Mouse (Mus musculus) hindbrain, embryonic 11.5 days (tissue): Measurements from ENCODE around the gene Aph1a. TPM values are rescaled to one million over a fixed set of nuclear protein-coding genes. Genes with fewer than 3 reads are reported as not detected.

Source experiments
- ATAC-seq: fragments of 200-750 bp; cut with Nextera tagmentation; 2 replicates; pipeline ENCODE4 v1.8.0; 2017; ENCODE audit warnings: mild to moderate bottlenecking, moderate TSS enrichment, moderate library complexity; ENCODE audit not compliant: low FRiP score
- DNase-seq: peaks from one replicate; pipeline ENCODE4 v3.0.0-alpha.2; 2015; ENCODE audit warnings: low spot score
- H3K27ac ChIP-seq: fragments of 300-500 bp; sonication (generic); 2 replicates; pipeline ENCODE4 v1.5.1; 2014; ENCODE audit warnings: mild to moderate bottlenecking, low read depth, low read length
- H3K27me3 ChIP-seq: fragments of 300-500 bp; sonication (generic); 2 replicates; pipeline ENCODE4 v1.6.1; 2014; ENCODE audit warnings: mild to moderate bottlenecking, low read length, moderate library complexity, mixed read lengths; ENCODE audit not compliant: control insufficient read depth, insufficient read depth
- H3K36me3 ChIP-seq: fragments of 300-500 bp; sonication (generic); 2 replicates; pipeline ENCODE4 v1.6.1; 2014; ENCODE audit warnings: mild to moderate bottlenecking, low read length, moderate library complexity, mixed read lengths; ENCODE audit not compliant: control insufficient read depth, insufficient read depth
- H3K4me1 ChIP-seq: fragments of 300-500 bp; sonication (generic); replicated peaks from 2 replicates; pipeline ENCODE4 v1.6.1; 2014; ENCODE audit warnings: low read length, mixed read lengths; ENCODE audit not compliant: control insufficient read depth, insufficient read depth
- H3K4me2 ChIP-seq: fragments of 300-500 bp; sonication (generic); replicated peaks from 2 replicates; pipeline ENCODE4 v1.6.1; 2014; ENCODE audit warnings: mild to moderate bottlenecking, low read depth, low read length
- H3K4me3 ChIP-seq: fragments of 300-500 bp; sonication (generic); 2 replicates; pipeline ENCODE4 v1.5.1; 2014; ENCODE audit warnings: low read depth, low read length
- H3K9ac ChIP-seq: fragments of 300-500 bp; sonication (generic); 2 replicates; pipeline ENCODE4 v1.6.1; 2014; ENCODE audit warnings: low read depth, low read length
- H3K9me3 ChIP-seq: fragments of 300-500 bp; sonication (generic); 2 replicates; pipeline ENCODE4 v1.6.1; 2016; ENCODE audit warnings: low read length; ENCODE audit not compliant: control insufficient read depth
- WGBS: fragments of 180-500 bp; shearing (Covaris S2); extraction: QIAGEN DNeasy Blood & Tissue Kit; methylation state at CpG from one replicate; pipeline ENCODE4 v1.1.7; 2014; 5-methylcytosine and 5-hydroxymethylcytosine counted together
- polyA plus RNA-seq: library from polyadenylated mRNA; unstranded; fragments of >200 nt; fragmentation: Nextera tagmentation; extraction: Ambion mirVana; gene quantifications from 2 replicates; pipeline ENCODE4 v1.2.1, GENCODE M21; 2014

The Aph1a gene
- polyA plus RNA-seq, 1 experiment from 2014 or later = 28.5 TPM

GRCm38 (mm10) chr3:95861216-95861615 lies 32.6 kb upstream of the Aph1a start:
- H3K4me2 ChIP-seq = no peak overlapping the region
- WGBS = 77% methylated on average over 10 of the region's 10 CpGs
- H3K9ac ChIP-seq = no peak overlapping the region
- DNase-seq (no peak), ATAC-seq (no peak)
- H3K9me3 ChIP-seq = no peaks in the 10 kb centered on the region
- H3K36me3 ChIP-seq = no peaks in the 10 kb centered on the region
- H3K4me1 ChIP-seq = no peaks in the 10 kb centered on the region
- H3K27me3 ChIP-seq = no peaks in the 10 kb centered on the region
- H3K4me3 ChIP-seq = no peak overlapping the region
- no peak overlapping the region for H3K27ac ChIP-seq

GRCm38 (mm10) chr3:95861796-95862195 lies 32.0 kb upstream of the Aph1a start:
- H3K27ac ChIP-seq = no peak overlapping the region
- H3K4me2 ChIP-seq = no peak overlapping the region
- DNase-seq (peak; percentile 82), ATAC-seq (no peak)
- no peak overlapping the region for H3K9ac ChIP-seq
- 45% methylated on average over 2 of the region's 2 CpGs for WGBS
- no peak overlapping the region for H3K4me3 ChIP-seq
- no peaks in the 10 kb centered on the region for H3K9me3 ChIP-seq
- H3K4me1 ChIP-seq = no peaks in the 10 kb centered on the region
- no peaks in the 10 kb centered on the region for H3K27me3 ChIP-seq
- H3K36me3 ChIP-seq = no peaks in the 10 kb centered on the region

- H3K9ac ChIP-seq = no peak overlapping the region
- no peaks in the 10 kb centered on the region for H3K9me3 ChIP-seq
- H3K36me3 ChIP-seq = peaks cover 2% of the 10 kb centered on the region; the same call in 1 of the 2 replicates
- ATAC-seq (no peak), DNase-seq (no peak)
- H3K27me3 ChIP-seq = no peaks in the 10 kb centered on the region
- no peak overlapping the region for H3K4me2 ChIP-seq
- WGBS = 81% methylated on average over 7 of the region's 7 CpGs
- no peaks in the 10 kb centered on the region for H3K4me1 ChIP-seq
- no peak overlapping the region for H3K27ac ChIP-seq
- H3K4me3 ChIP-seq = no peak overlapping the region
Measured at GRCm38 (mm10) chr3:95863578-95863977, 30.2 kb upstream of the Aph1a start.

- Histone ChIP-seq H3K4me2 (peak overlapping the region; percentile 17; the same call in 1 of the 2 replicates), H3K4me3 (no peak overlapping the region), H3K36me3 (peaks cover 2% of the 10 kb centered on the region; the same call in 1 of the 2 replicates), H3K27ac (no peak overlapping the region), H3K4me1 (no peaks in the 10 kb centered on the region), H3K9ac (no peak overlapping the region), H3K9me3 (no peaks in the 10 kb centered on the region), H3K27me3 (no peaks in the 10 kb centered on the region)
- ATAC-seq (no peak), DNase-seq (no peak)
- 93% methylated on average over 5 of the region's 5 CpGs for WGBS
Measured at GRCm38 (mm10) chr3:95865050-95865449, 28.7 kb upstream of the Aph1a start.

GRCm38 (mm10) chr3:95865571-95865970 lies 28.2 kb upstream of the Aph1a start:
- no peaks in the 10 kb centered on the region for H3K4me1 ChIP-seq
- no peak overlapping the region for H3K4me2 ChIP-seq
- DNase-seq (no peak), ATAC-seq (no peak)
- 94% methylated on average over 20 of the region's 20 CpGs for WGBS
- no peaks in the 10 kb centered on the region for H3K27me3 ChIP-seq
- H3K27ac ChIP-seq = no peak overlapping the region
- H3K4me3 ChIP-seq = no peak overlapping the region
- peaks cover 2% of the 10 kb centered on the region; the same call in 1 of the 2 replicates for H3K36me3 ChIP-seq
- no peak overlapping the region for H3K9ac ChIP-seq
- no peaks in the 10 kb centered on the region for H3K9me3 ChIP-seq

GRCm38 (mm10) chr3:95866071-95866470 lies 27.7 kb upstream of the Aph1a start:
- Histone ChIP-seq H3K4me2 (no peak overlapping the region), H3K4me1 (no peaks in the 10 kb centered on the region), H3K4me3 (no peak overlapping the region), H3K9ac (no peak overlapping the region), H3K9me3 (no peaks in the 10 kb centered on the region), H3K27ac (no peak overlapping the region), H3K36me3 (peaks cover 2% of the 10 kb centered on the region; the same call in 1 of the 2 replicates), H3K27me3 (no peaks in the 10 kb centered on the region)
- 91% methylated on average over 5 of the region's 5 CpGs for WGBS
- DNase-seq (no peak), ATAC-seq (no peak)

- H3K4me3 ChIP-seq = no peak overlapping the region
- no peak overlapping the region for H3K27ac ChIP-seq
- no peaks in the 10 kb centered on the region for H3K27me3 ChIP-seq
- H3K9ac ChIP-seq = no peak overlapping the region
- peaks cover 2% of the 10 kb centered on the region; the same call in 1 of the 2 replicates for H3K36me3 ChIP-seq
- peaks cover 4% of the 10 kb centered on the region; the same call in 1 of the 2 replicates for H3K4me1 ChIP-seq
- no peak overlapping the region for H3K4me2 ChIP-seq
- WGBS = 96% methylated on average over 2 of the region's 2 CpGs
- no peak for DNase-seq
- H3K9me3 ChIP-seq = no peaks in the 10 kb centered on the region
- ATAC-seq = no peak
Measured at GRCm38 (mm10) chr3:95867408-95867807, 26.4 kb upstream of the Aph1a start.

- no peak; the same call in 1 of the 2 replicates for ATAC-seq
- Histone ChIP-seq H3K9ac (peak overlapping the region; percentile 53), H3K27ac (peak overlapping the region; percentile 37; the same call in 1 of the 2 replicates), H3K36me3 (peaks cover 2% of the 10 kb centered on the region; the same call in 1 of the 2 replicates), H3K4me2 (peak overlapping the region; percentile 40), H3K27me3 (no peaks in the 10 kb centered on the region), H3K4me1 (peaks cover 4% of the 10 kb centered on the region; the same call in 1 of the 2 replicates), H3K9me3 (no peaks in the 10 kb centered on the region), H3K4me3 (peak overlapping the region; percentile 42)
- 8% methylated on average over 15 of the region's 15 CpGs for WGBS
- DNase-seq = no peak
Measured at GRCm38 (mm10) chr3:95870976-95871375, 22.8 kb upstream of the Aph1a start.

- Histone ChIP-seq H3K27ac (peak within 1 kb of the TSS; percentile 37; the same call in 1 of the 2 replicates), H3K27me3 (no peaks in the 10 kb centered on the region), H3K4me3 (peak within 1 kb of the TSS; percentile 42), H3K4me1 (peaks cover 4% of the 10 kb centered on the region; the same call in 1 of the 2 replicates), H3K4me2 (peak within 1 kb of the TSS; percentile 40), H3K9ac (peak within 1 kb of the TSS; percentile 53), H3K9me3 (no peaks in the 10 kb centered on the region), H3K36me3 (peaks cover 2% of the 10 kb centered on the region; the same call in 1 of the 2 replicates)
- DNase-seq (peak; percentile 88), ATAC-seq (peak; percentile 92)
- WGBS = under 1% methylated on average over 33 of the region's 33 CpGs
Measured at GRCm38 (mm10) chr3:95871392-95871867, 22.3 kb upstream of the Aph1a start, which contains the start of gene Mrps21. Mrps21 (minus strand) TSS chr3:95871519.
